Mouse (Mus musculus) midbrain, embryonic 15.5 days (tissue): ENCODE data around the gene Rnls. TPM values are rescaled to one million over a fixed set of nuclear protein-coding genes. Genes with fewer than 3 reads are reported as not detected.

Source experiments
- ATAC-seq: fragments of 200-750 bp; cut with Nextera tagmentation; replicated peaks from 2 replicates; pipeline ENCODE4 v1.8.0; 2017; ENCODE audit warnings: moderate TSS enrichment
- H3K27ac ChIP-seq: fragments of 300-500 bp; sonication (generic); 2 replicates; pipeline ENCODE4 v1.5.1; 2015; ENCODE audit warnings: mild to moderate bottlenecking, inconsistent platforms
- H3K27me3 ChIP-seq: fragments of 300-500 bp; sonication (generic); replicated peaks from 2 replicates; pipeline ENCODE4 v1.6.1; 2015; ENCODE audit warnings: inconsistent platforms
- H3K36me3 ChIP-seq: fragments of 300-500 bp; sonication (generic); replicated peaks from 2 replicates; pipeline ENCODE4 v1.6.1; 2015; ENCODE audit warnings: inconsistent platforms
- H3K4me1 ChIP-seq: fragments of 300-500 bp; sonication (generic); 2 replicates; pipeline ENCODE4 v1.6.1; 2015; ENCODE audit warnings: inconsistent platforms
- H3K4me2 ChIP-seq: fragments of 300-500 bp; sonication (generic); 2 replicates; pipeline ENCODE4 v1.6.1; 2015; ENCODE audit warnings: inconsistent platforms, mild to moderate bottlenecking, moderate library complexity
- H3K4me3 ChIP-seq: fragments of 300-500 bp; sonication (generic); 2 replicates; pipeline ENCODE4 v1.5.1; 2015; ENCODE audit warnings: mild to moderate bottlenecking, inconsistent platforms
- H3K9ac ChIP-seq: fragments of 300-500 bp; sonication (generic); 2 replicates; pipeline ENCODE4 v1.6.1; 2015; ENCODE audit warnings: mild to moderate bottlenecking, inconsistent platforms
- H3K9me3 ChIP-seq: fragments of 300-500 bp; sonication (generic); 2 replicates; pipeline ENCODE4 v1.6.1; 2016; ENCODE audit warnings: inconsistent platforms
- WGBS: fragments of 180-500 bp; shearing (Covaris S2); methylation state at CpG from one replicate; pipeline ENCODE4 v1.1.7; 2015; ENCODE audit warnings: mixed read lengths; 5-methylcytosine and 5-hydroxymethylcytosine counted together
- polyA plus RNA-seq: library from polyadenylated mRNA; unstranded; fragments of >200 nt; fragmentation: Nextera tagmentation; extraction: Ambion mirVana; gene quantifications from 2 replicates; pipeline ENCODE4 v1.2.1, GENCODE M21; 2015

The Rnls gene
- polyA plus RNA-seq, 1 experiment from 2014 or later = 10.9 TPM

- Histone ChIP-seq H3K27ac (no peak overlapping the region), H3K4me3 (no peak overlapping the region), H3K36me3 (no peaks in the 10 kb centered on the region), H3K27me3 (no peaks in the 10 kb centered on the region), H3K9me3 (no peaks in the 10 kb centered on the region), H3K4me2 (no peak overlapping the region), H3K4me1 (0 out of 2 replicates have a peak, but pooled peaks cover 3% of the 10 kb centered on the region), H3K9ac (no peak overlapping the region)
- WGBS = 71% methylated on average over 8 of the region's 8 CpGs
- ATAC-seq = no peak
Observed at GRCm38 (mm10) chr19:33114631-33115295, 277.3 kb downstream of the Rnls start.

GRCm38 (mm10) chr19:33113746-33114145, 278.3 kb downstream of the Rnls start:
- no peak overlapping the region for H3K9ac ChIP-seq
- WGBS = 84% methylated on average over 7 of the region's 7 CpGs
- H3K36me3 ChIP-seq = no peaks in the 10 kb centered on the region
- no peaks in the 10 kb centered on the region for H3K9me3 ChIP-seq
- 0 out of 2 replicates have a peak, but pooled peaks cover 3% of the 10 kb centered on the region for H3K4me1 ChIP-seq
- H3K27ac ChIP-seq = no peak overlapping the region
- H3K27me3 ChIP-seq = no peaks in the 10 kb centered on the region
- no peak overlapping the region for H3K4me2 ChIP-seq
- no peak for ATAC-seq
- no peak overlapping the region for H3K4me3 ChIP-seq

GRCm38 (mm10) chr19:33110404-33110803, 281.7 kb downstream of the Rnls start:
- Histone ChIP-seq H3K4me3 (no peak overlapping the region), H3K27me3 (no peaks in the 10 kb centered on the region), H3K4me2 (no peak overlapping the region), H3K27ac (no peak overlapping the region), H3K9ac (no peak overlapping the region), H3K9me3 (no peaks in the 10 kb centered on the region), H3K36me3 (no peaks in the 10 kb centered on the region), H3K4me1 (0 out of 2 replicates have a peak, but pooled peaks cover 3% of the 10 kb centered on the region)
- ATAC-seq = no peak
- WGBS = 75% methylated on average over 9 of the region's 9 CpGs

GRCm38 (mm10) chr19:33109941-33110371, 282.1 kb downstream of the Rnls start:
- Histone ChIP-seq H3K4me1 (0 out of 2 replicates have a peak, but pooled peaks cover 3% of the 10 kb centered on the region), H3K27me3 (no peaks in the 10 kb centered on the region), H3K9ac (no peak overlapping the region), H3K4me3 (no peak overlapping the region), H3K27ac (no peak overlapping the region), H3K36me3 (no peaks in the 10 kb centered on the region), H3K9me3 (no peaks in the 10 kb centered on the region), H3K4me2 (no peak overlapping the region)
- WGBS = 45% methylated on average over 6 of the region's 6 CpGs
- no peak for ATAC-seq

GRCm38 (mm10) chr19:33109141-33109540, 283.0 kb downstream of the Rnls start:
- Histone ChIP-seq H3K9me3 (no peaks in the 10 kb centered on the region), H3K4me1 (0 out of 2 replicates have a peak, but pooled peaks cover 3% of the 10 kb centered on the region), H3K4me2 (no peak overlapping the region), H3K4me3 (no peak overlapping the region), H3K9ac (no peak overlapping the region), H3K36me3 (no peaks in the 10 kb centered on the region), H3K27me3 (no peaks in the 10 kb centered on the region), H3K27ac (no peak overlapping the region)
- ATAC-seq = no peak
- WGBS = 86% methylated on average over 7 of the region's 7 CpGs

GRCm38 (mm10) chr19:33103851-33104250, 288.2 kb downstream of the Rnls start:
- Histone ChIP-seq H3K9ac (no peak overlapping the region), H3K4me1 (peaks cover 21% of the 10 kb centered on the region), H3K4me2 (no peak overlapping the region), H3K9me3 (no peaks in the 10 kb centered on the region), H3K4me3 (no peak overlapping the region), H3K36me3 (no peaks in the 10 kb centered on the region), H3K27me3 (0 out of 2 replicates have a peak, but pooled peaks cover 3% of the 10 kb centered on the region), H3K27ac (no peak overlapping the region)
- ATAC-seq = no peak
- 92% methylated on average over 6 of the region's 6 CpGs for WGBS

- peaks cover 21% of the 10 kb centered on the region for H3K4me1 ChIP-seq
- H3K4me2 ChIP-seq = no peak overlapping the region
- H3K27ac ChIP-seq = peak overlapping the region; percentile 56; the same call in 1 of the 2 replicates
- 62% methylated on average over 7 of the region's 7 CpGs for WGBS
- no peak overlapping the region for H3K9ac ChIP-seq
- no peak; the same call in 1 of the 2 replicates for ATAC-seq
- H3K4me3 ChIP-seq = no peak overlapping the region
- no peaks in the 10 kb centered on the region for H3K9me3 ChIP-seq
- no peaks in the 10 kb centered on the region for H3K36me3 ChIP-seq
- 0 out of 2 replicates have a peak, but pooled peaks cover 3% of the 10 kb centered on the region for H3K27me3 ChIP-seq
Observed at GRCm38 (mm10) chr19:33102783-33103139, 289.3 kb downstream of the Rnls start.

- H3K27me3 ChIP-seq = 0 out of 2 replicates have a peak, but pooled peaks cover 3% of the 10 kb centered on the region
- H3K9ac ChIP-seq = no peak overlapping the region
- H3K36me3 ChIP-seq = no peaks in the 10 kb centered on the region
- no peak overlapping the region for H3K4me3 ChIP-seq
- no peaks in the 10 kb centered on the region for H3K9me3 ChIP-seq
- WGBS = 58% methylated on average over 7 of the region's 7 CpGs
- peak; percentile 69 for ATAC-seq
- peaks cover 21% of the 10 kb centered on the region for H3K4me1 ChIP-seq
- H3K27ac ChIP-seq = peak overlapping the region; percentile 56
- H3K4me2 ChIP-seq = peak overlapping the region; percentile 8; the same call in 1 of the 2 replicates
Observed at GRCm38 (mm10) chr19:33102008-33102782, 289.9 kb downstream of the Rnls start.

- Histone ChIP-seq H3K4me1 (peaks cover 21% of the 10 kb centered on the region), H3K27ac (no peak overlapping the region), H3K9ac (no peak overlapping the region), H3K36me3 (no peaks in the 10 kb centered on the region), H3K4me2 (peak overlapping the region; percentile 8; the same call in 1 of the 2 replicates), H3K4me3 (no peak overlapping the region), H3K9me3 (no peaks in the 10 kb centered on the region), H3K27me3 (0 out of 2 replicates have a peak, but pooled peaks cover 3% of the 10 kb centered on the region)
- no peak for ATAC-seq
- 29% methylated on average over 13 of the region's 13 CpGs for WGBS
Observed at GRCm38 (mm10) chr19:33101093-33102007, 290.7 kb downstream of the Rnls start.

GRCm38 (mm10) chr19:33100598-33100997, 291.5 kb downstream of the Rnls start:
- no peak for ATAC-seq
- Histone ChIP-seq H3K27ac (no peak overlapping the region), H3K9me3 (no peaks in the 10 kb centered on the region), H3K36me3 (no peaks in the 10 kb centered on the region), H3K4me3 (no peak overlapping the region), H3K9ac (no peak overlapping the region), H3K27me3 (0 out of 2 replicates have a peak, but pooled peaks cover 3% of the 10 kb centered on the region), H3K4me2 (no peak overlapping the region), H3K4me1 (peaks cover 21% of the 10 kb centered on the region)
- 66% methylated on average over 3 of the region's 3 CpGs for WGBS

- peaks cover 21% of the 10 kb centered on the region for H3K4me1 ChIP-seq
- 47% methylated on average over 4 of the region's 4 CpGs for WGBS
- no peak overlapping the region for H3K4me2 ChIP-seq
- H3K27me3 ChIP-seq = 0 out of 2 replicates have a peak, but pooled peaks cover 3% of the 10 kb centered on the region
- no peaks in the 10 kb centered on the region for H3K36me3 ChIP-seq
- no peak overlapping the region for H3K27ac ChIP-seq
- no peak overlapping the region for H3K9ac ChIP-seq
- no peak overlapping the region for H3K4me3 ChIP-seq
- 0 out of 2 replicates have a peak, but pooled peaks have one; percentile 22 for ATAC-seq
- no peaks in the 10 kb centered on the region for H3K9me3 ChIP-seq
Observed at GRCm38 (mm10) chr19:33100031-33100430, 292.1 kb downstream of the Rnls start.
